Mouse (Mus musculus): ENCODE data around the gene Igf2bp3.

DNA sequence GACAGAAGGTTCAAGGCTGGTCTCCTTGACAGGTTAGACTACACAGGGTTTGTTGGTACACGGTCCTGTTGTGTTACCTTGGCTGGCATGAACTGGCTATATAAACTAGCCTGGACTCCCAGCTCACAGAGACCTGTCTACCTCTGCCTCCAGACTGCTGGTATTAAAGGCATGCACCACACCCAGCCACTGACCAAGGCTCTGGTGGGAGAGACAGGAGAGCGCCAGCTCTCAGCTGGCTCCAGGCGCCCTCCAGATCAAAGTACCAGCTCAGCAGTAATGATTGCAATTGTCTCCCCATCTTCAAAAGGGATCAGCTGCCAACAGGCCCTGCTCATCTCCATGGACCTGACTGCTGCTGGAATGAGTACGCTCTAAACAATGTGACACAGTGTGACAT, 63.3 kb downstream of the Igf2bp3 start:
- TF ChIP-seq CTCF (IDR thresholded peaks at IDR 0.05; ENCODE audit: control insufficient read depth, insufficient read depth, insufficient replicate concordance, low read depth, low read length) (no peak), POLR2A (IDR thresholded peaks at IDR 0.05; ENCODE audit: control insufficient read depth, low read depth, low read length) (no peak)
